ENCODE assay signal across 8 mouse cellular contexts in the genomic region with DNA sequence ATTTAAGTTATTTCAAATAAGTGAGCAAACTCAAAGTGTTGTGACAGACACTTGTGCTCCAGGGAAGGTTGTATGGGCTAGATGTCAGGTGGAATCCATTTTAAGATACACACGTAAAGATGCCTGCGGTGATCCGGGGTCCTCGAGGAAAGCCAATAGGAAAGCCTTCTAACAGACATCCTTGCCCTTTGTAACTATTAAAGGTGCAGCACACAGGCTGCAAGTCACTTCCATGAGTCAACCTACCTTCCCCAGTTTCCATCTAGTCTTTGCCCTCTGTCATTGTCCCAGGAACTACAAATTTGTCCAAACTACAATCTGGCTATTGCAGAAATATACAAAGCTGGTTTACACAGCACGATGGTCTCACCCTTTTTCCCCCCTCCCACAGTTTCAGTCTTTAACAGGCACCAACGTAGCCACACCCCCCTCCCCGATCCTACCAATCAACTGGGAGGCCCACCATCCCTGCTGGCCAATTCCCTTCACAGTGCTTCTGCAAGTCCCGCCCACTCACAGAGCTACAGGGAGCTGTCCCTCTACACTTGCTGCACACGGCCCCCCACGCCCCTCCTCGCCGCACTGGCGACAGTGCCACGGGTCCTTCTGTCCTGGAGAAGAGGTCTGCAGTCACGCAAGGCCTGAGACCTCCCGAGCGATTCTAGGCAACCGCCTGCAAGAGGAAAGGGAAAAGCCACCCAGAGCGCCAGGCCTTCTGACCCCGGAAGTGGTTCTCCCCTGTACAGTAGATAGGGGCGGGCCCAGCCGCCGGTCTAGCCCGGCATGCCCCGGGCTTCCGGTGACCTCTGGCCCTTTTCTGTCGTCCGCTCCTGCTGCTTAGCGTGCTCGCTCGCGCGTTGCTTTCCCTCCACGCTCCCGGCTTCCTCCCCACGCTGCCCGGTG. TPM values are rescaled to one million over a fixed set of nuclear protein-coding genes. Genes with fewer than 3 reads are reported as not detected.
DNase-seq lines count a peak whose midpoint lies in the region; ATAC-seq and TF ChIP-seq lines count a peak whose summit lies in the region.

A gene (plus strand): TSS at position 791 of the 903 bp plus-strand sequence.

- peak; percentile 79; the same call in 1 of the 2 replicates for TF ChIP-seq POLR2A in lung, adult 2 months (IDR thresholded peaks at IDR 0.05; ENCODE audit: borderline replicate concordance, extremely low read depth, low read depth, low read length)

- H3K9me3 ChIP-seq in ES-E14 (ENCODE audit: control insufficient read depth, insufficient read depth, low read depth, low read length), result no peaks in the 10 kb centered on the region
- H3K9me3 ChIP-seq in forebrain, embryonic 15.5 days, result no peaks in the 10 kb centered on the region

- peak within 1 kb of the TSS; percentile 77 for H3K27ac ChIP-seq in ES-E14 (ENCODE audit: insufficient read depth, low read depth, low read length, poor library complexity, severe bottlenecking)
- H3K27ac ChIP-seq in forebrain, embryonic 15.5 days (replicated peaks), result peak within 1 kb of the TSS; percentile 95

- peak; percentile 97 for DNase-seq in ES-E14 (ENCODE audit: low read depth, low spot score)
- peak; percentile 96 for DNase-seq in cerebellum, adult 11-12 months
- DNase-seq in heart, postnatal 25 days (ENCODE audit: low spot score), result peak; percentile 91
- DNase-seq in layer of hippocampus, adult 18-20 months (ENCODE audit: low spot score in 2 of 2), result peak; percentile 94 to 97
- peak; percentile 95 for DNase-seq in lung, adult 2 months
- DNase-seq in thymus, adult 18-20 months, result peak; percentile 87 to 89

- H3K4me3 ChIP-seq in ES-E14 (ENCODE audit: insufficient read depth in 1 of 2, low read depth in 1 of 2, low read length in 2 of 2, poor library complexity in 1 of 2, severe bottlenecking in 1 of 2), result peak within 1 kb of the TSS; percentile 92 to 95
- H3K4me3 ChIP-seq in forebrain, embryonic 15.5 days, result peak within 1 kb of the TSS; percentile 94
- H3K4me3 ChIP-seq in lung, adult 2 months (replicated peaks; ENCODE audit: extremely low read depth, low read depth, low read length), result peak within 1 kb of the TSS; percentile 70

- WGBS in forebrain, embryonic 15.5 days, result 0% methylated on average over 37 of the region's 37 CpGs
- WGBS in lung, adult 2 months, result under 1% methylated on average over 37 of the region's 37 CpGs

- peaks cover 0 to 3% of the 10 kb centered on the region in 2 experiments; a peak in 1 of 4 replicates for H3K4me1 ChIP-seq in ES-E14 (ENCODE audit: control insufficient read depth in 2 of 2, insufficient read depth in 2 of 2, low read length in 2 of 2, poor library complexity in 1 of 2)
- peaks cover 22% of the 10 kb centered on the region for H3K4me1 ChIP-seq in forebrain, embryonic 15.5 days
- H3K4me1 ChIP-seq in lung, adult 2 months (ENCODE audit: control insufficient read depth, insufficient read depth, low read length), result peaks cover 7% of the 10 kb centered on the region

- no peak for TF ChIP-seq CTCF in lung, adult 2 months (IDR thresholded peaks at IDR 0.05; ENCODE audit: insufficient read depth, low read length)

- H3K9ac ChIP-seq in ES-E14 (ENCODE audit: insufficient read depth, low read depth, low read length, poor library complexity, severe bottlenecking), result peak within 1 kb of the TSS; percentile 96
- H3K9ac ChIP-seq in forebrain, embryonic 15.5 days (replicated peaks), result peak within 1 kb of the TSS; percentile 89

- in situ Hi-C loops in ES-E14 (cut with MboI; ENCODE audit: low sequenced_read_pairs in 2 of 2, unreplicated experiment in 2 of 2), result no loop called here

- ATAC-seq in forebrain, embryonic 15.5 days (replicated peaks), result peak; percentile 99
- peak; percentile 95 for ATAC-seq in neutrophil, adult 5-6 weeks (ENCODE audit: extremely low read depth, insufficient number of reproducible peaks, low FRiP score, poor library complexity, severe bottlenecking)

- intact Hi-C loops in heart, postnatal 25 days (cut with DNase I), result loop anchor here (5.0 kb wide), 1 partner anchor 404 kb away; a partner anchor contains a TSS

- peak within 1 kb of the TSS; percentile 70 for H3K4me2 ChIP-seq in forebrain, embryonic 15.5 days (replicated peaks)

- H3K27me3 ChIP-seq in forebrain, embryonic 15.5 days, result no peaks in the 10 kb centered on the region

- H3K36me3 ChIP-seq in ES-E14 (ENCODE audit: control insufficient read depth, insufficient read depth, low read length, poor library complexity, severe bottlenecking), result peaks cover 2% of the 10 kb centered on the region; the same call in 1 of the 2 replicates
- H3K36me3 ChIP-seq in forebrain, embryonic 15.5 days, result no peaks in the 10 kb centered on the region

TF ChIP-seq in ES-E14, 5 proteins besides CTCF, POLR2A, EP300 and RAD21:
- TF ChIP-seq MAFK (IDR thresholded peaks at IDR 0.05; ENCODE audit: insufficient read depth, low read depth, low read length) (no peak), ZNF384 (IDR thresholded peaks at IDR 0.05; ENCODE audit: low read depth, low read length) (no peak), HCFC1 (IDR thresholded peaks at IDR 0.05; ENCODE audit: borderline replicate concordance, insufficient read depth, low read length) (peak; percentile 74; the same call in 1 of the 2 replicates), ZC3H11A (IDR thresholded peaks at IDR 0.05; ENCODE audit: borderline replicate concordance, low read depth, low read length) (no peak), CHD2 (IDR thresholded peaks at IDR 0.05; ENCODE audit: low read depth, low read length) (peak; percentile 21; the same call in 1 of the 2 replicates)

RNA-seq across cellular contexts. Expression of the gene that starts here (rescaled TPM):
- 86.5 and 106 TPM in 2 replicates for total RNA-seq in ES-E14 (2012; rRNA removed)
- polyA plus RNA-seq in forebrain, embryonic 15.5 days (2015; fragmentation: Nextera tagmentation; extraction: Ambion mirVana), result 54.3 and 55.9 TPM in 2 replicates
- 10 to 100 TPM; 44.9 to 45.3 TPM for total RNA-seq in heart, postnatal 25 days (2021)
- total RNA-seq in layer of hippocampus, adult 18-20 months (2021), result 10 to 100 TPM; 95.9 to 98.4 TPM
- polyA plus RNA-seq in lung, adult 2 months (2012; rRNA removed), result 7.6 and 8.3 TPM in 2 replicates
- total RNA-seq in neutrophil, adult 5-6 weeks (2017), result 28.1 and 36.8 TPM in 2 replicates

Comparison
In these comparisons a context has a peak if more than half of its experiments do, and no peak if none do; other contexts are left out.
1. Peak in every context shown above with its lines: DNase-seq, ATAC-seq, H3K4me3 ChIP-seq and H3K27ac ChIP-seq.